Mouse (Mus musculus) granulocyte monocyte progenitor cell, adult 5-6 weeks (primary cell): ENCODE results near the gene Ppp6c. TPM values are rescaled to one million over a fixed set of nuclear protein-coding genes. Genes with fewer than 3 reads are reported as not detected.
A peak's percentile ranks its signal among the peaks of the same experiment; 100 is the strongest.
"Not testable (repeated sequence)": the region's sequence is repeated elsewhere in the genome, so short reads cannot be mapped to it uniquely, and the experiment has no call there.

Experiments used
- ATAC-seq: replicated peaks from 2 replicates; pipeline ENCODE4 v1.8.0; 2016; ENCODE audit warnings: mild to moderate bottlenecking, moderate TSS enrichment, inconsistent platforms; ENCODE audit not compliant: poor library complexity, severe bottlenecking
- total RNA-seq, 2 experiments: library from RNA; stranded (forward) in 1 of 2; stranded (reverse) in 1 of 2; fragments of 200-712, 200-1000 nt in 1 of 2; fragments of >200 nt in 1 of 2; fragmentation: Nextera tagmentation in 1 of 2; gene quantifications; 2 replicates each; pipeline ENCODE4 v1.2.3; 2014 to 2017

Gene Ppp6c
- total RNA-seq (2014; fragmentation: Nextera tagmentation) (64.6 and 91.3 TPM in 2 replicates), total RNA-seq (2017) (70.4 and 86.3 TPM in 2 replicates)

DNA sequence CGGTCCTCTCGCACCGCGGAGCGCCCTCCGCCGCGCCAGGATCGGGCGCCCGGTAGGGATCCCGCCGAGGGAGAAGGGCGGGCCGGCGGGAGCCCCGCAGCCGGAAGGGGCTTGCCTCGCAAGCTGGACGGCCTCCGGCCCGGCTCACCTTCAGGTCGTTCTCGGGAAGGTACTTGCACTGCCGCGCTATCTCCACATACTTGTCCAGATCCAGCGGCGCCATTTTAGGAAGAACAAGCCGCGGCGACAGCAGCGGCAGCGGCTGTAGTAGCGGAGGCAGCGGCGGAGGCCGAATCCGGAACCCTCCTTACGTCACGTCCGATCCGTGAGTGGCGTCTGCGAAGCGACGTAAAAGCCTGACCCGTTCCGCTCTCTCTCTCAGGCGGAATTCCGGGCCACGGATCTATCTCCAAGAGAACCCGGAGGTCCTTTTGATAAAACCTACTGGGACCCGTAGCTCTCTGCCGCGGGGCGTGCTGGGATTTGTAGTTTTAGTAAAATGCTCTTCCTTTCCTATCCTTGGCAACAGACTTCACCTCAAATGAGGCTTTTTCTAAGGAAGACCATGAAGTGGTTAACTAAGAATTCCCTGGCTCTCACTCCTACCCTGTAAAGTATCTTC lies at the start of gene Ppp6c:
Gene Ppp6c, minus strand, starts transcription at position 433 of the 622 bp plus-strand sequence.
- ATAC-seq, result peak; percentile 94

DNA sequence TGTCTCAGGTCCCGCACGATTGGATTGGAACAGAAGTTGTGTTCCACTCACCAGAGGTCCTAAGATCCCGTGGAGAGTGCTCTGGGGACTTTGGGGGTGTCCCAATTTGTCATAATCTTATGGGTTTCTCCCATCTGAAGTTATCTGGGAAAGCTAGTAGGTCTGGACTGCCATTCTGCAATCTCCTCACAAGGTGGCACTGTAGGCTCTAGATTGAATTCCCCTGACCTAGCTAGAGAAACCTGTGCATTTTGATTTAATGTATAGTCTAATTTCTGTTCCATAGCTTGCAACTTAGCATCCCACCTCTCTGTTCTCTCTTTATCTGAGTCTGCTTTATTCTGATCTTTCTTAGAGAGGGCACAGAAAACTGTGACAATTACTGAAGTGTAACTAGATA lies 42.1 kb upstream of the Ppp6c start:
- peak; percentile 80 for ATAC-seq

DNA sequence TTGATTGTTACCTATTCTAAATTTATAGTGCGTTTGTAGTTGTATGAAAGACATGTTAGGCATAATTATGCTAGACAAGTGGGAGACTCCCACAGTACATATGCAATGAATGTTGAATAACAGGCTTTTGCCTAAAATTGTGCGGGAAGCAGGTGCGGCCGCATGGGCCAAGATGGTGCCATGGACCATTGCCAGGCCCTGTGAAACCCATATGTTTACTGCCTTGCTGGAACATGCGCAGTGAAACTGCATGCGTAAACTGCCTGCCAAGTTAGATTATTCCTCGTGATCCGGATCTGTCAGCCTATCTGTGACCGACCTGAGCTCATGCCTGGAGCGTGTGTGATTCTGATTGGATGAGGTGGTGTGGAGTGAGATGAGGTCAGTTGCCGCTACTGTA lies 26.0 kb upstream of the Ppp6c start:
- not testable (repeated sequence) for ATAC-seq

DNA sequence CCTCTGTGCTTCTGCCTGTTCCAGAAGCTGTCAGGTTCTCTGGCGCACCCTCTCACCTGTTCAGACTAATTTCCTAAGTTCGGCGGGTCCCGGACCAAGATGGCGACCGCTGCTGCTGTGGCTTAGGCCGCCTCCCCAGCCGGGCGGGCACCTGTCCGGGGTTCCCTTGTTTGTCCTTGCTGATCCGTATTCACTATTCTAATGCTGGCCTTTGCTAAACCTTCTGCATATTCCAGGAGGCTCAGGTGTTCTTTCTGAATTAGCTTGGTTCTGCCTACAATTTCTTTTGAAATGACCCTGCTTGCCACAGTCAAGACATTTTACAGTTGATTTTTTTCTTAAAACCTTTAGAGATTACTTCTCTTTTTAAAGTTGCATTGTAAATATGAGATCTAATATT lies 20.6 kb upstream of the Ppp6c start:
- not testable (repeated sequence) for ATAC-seq

DNA sequence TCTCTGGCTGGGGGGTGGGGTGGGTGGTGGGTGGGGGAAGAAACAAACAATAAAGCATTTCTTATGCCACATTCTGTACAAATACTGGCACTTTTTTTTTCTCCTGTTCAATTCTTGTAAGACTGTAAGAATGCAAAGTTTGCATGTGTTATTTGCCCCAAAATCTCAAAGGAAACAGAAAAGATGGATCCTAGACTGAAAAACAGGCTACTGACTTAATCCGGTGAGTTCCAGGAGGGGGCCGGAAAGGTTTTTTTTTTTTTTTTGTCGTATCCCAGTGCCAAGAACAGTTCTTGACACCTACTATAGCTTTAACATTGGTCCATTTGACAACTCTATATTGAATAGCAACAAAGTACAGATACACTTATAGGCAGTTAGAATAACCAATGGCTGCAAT lies 480 bp upstream of the Ppp6c start:
- no peak for ATAC-seq

DNA sequence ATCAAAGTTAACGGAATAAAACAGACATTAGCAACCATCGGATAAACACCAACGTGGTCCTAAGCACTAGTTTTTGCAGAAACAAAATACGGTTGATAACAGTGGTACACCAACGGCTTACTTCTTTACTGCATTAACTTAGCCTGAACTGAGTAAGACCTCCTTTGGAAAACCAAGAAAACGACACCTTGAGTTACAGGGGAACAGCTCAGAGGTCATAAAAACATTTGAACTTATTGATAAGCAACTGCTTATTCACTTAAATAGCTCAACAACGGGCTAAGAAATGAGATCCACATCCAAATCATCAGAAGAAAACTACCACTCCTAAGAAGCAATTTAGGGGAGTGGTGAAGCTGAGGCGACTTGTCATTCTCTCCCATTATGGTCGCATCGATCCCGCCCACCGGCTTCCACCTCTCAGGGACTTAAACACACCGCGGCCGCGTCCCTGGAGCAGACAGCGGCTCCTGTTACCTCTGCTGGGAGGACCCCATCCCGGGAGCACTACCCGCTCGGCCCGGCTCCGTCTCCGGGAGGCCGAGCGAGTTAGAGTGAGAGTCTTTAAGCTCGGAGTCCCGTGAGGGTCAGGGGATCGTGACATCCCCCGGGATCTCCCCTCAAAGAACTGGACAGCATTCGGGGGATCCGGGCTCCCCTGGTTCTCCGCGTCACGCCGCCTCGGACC lies 776 bp downstream of the Ppp6c start:
- peak; percentile 78 for ATAC-seq

DNA sequence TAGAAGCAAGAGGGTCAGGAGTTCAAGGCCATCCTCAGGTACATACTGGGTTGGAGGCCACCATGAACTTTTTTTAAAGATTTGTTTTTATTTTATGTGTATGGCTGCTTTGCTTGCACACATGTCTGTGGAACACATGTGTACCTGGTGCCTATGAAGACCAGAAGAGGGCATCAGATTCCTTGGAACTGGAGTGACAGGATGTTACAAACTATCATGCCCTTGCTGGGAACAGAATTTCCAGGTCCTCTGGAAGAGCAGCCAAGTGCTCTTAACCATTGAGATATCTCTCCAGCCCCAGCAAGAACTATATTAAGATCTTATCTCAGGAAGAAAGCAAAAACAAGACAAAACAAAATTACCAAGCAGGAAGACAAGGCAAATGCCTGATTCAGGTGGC lies 1.6 kb downstream of the Ppp6c start:
- ATAC-seq, result no peak

DNA sequence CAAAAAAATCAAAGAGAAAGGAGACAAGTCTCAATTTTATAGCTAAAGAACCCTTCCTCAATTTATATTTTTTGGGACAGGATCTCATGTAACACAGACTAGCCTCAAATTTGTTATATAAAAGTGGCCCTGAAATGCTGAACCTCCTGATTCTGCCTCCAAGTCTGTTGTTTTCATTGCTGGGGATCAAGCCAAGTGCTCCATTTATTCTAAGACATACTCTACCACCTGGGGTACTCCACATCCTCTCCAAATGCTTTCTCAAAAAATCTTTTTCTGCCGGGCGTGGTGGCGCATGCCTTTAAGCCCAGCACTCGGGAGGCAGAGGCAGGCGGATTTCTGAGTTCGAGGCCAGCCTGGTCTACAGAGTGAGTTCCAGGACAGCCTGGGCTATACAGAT lies 6.2 kb downstream of the Ppp6c start:
- ATAC-seq, result no peak

DNA sequence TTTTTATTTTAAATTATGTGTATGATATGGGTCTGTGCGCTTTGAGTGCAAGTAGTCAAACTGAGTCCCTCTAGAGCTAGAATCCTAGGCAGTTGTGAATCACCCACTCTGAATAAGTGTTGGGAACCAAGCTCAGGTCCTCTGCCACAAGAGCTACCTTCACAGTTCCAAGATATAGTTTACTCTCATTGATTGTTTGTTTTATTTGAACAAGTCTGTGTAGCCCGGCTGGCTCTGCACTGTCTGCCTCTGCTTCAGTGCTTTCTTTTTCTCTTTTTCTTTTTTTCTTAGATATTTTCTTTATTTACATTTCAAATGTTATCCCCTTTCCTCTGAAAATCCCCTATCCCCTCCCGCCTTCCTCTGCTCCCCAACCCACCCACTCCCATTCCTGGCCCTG lies 7.2 kb downstream of the Ppp6c start:
- no peak for ATAC-seq

DNA sequence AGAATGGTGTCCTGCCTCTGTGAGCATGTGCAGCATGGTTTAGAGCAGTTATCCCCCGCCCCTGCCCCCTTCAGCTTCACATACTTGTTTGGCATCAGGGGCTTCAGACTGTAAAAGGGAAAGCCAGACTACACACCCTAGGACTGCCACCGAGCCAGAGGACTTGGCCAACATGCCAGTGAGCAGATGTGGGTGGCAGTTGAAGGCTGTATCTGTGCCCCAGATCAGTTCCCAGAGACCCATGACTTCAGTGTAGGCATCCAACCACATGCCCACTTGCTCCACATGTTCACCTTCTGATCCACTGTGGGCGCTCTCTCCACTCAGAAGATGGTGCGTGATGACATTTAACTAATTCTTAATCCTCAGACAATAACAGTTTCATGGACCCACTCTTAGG lies 9.1 kb downstream of the Ppp6c start:
- ATAC-seq, result no peak

DNA sequence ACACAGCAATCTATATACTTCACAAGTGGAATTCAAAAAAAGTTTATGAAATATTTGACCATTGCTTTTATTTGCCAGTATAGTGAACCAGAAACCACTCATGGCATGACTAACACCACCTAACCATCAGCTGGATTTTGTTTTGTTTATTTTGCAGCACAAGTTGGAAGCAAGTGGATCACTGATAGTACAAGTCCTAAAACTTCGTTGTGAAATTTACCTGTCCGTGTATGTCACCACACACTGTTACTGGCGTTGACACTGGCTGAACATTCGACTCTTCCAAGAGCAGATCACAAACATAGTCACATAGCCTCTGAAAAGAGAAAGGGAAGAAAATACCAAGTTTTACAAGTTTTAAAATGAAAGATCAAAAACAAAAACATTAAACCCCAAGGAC lies 15.5 kb downstream of the Ppp6c start:
- ATAC-seq, result no peak

DNA sequence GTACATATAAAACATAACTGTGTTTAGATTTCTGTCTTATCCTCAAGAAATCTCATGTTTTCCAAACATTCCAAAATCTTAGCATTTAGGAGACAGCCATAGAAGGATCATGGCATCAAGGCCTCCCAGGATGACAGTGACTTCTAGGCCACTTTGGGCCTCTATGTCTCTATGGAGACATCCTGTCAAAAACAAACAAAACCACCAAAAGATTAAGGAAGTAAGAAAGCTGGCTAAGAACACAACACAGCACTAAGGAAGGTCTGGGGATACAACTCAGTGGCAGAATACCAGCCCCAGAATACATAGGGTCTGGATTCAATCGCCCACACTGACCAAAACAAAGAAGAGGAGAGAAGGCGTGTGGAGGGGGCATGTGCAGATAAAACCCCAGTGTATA lies 22.9 kb downstream of the Ppp6c start:
- ATAC-seq, result peak; percentile 62

DNA sequence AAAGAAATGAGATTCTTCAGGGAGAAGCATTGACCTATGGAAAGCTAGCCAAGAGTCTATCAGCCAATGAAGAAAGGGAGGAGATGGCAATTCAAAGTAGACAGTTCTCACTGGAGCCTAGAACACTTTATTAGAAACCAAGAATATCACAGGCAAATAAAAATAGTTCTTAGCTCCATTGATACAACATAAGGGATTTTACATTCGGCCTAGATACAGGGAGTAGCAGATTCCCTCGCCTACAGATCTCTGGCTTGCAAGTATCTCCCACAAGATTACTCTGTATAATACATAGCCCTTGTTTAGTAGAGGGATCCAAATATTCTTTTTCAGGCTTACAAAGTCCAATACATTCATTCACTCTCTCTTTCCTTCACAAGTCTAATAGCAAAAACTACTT lies 31.4 kb downstream of the Ppp6c start:
- no peak for ATAC-seq

DNA sequence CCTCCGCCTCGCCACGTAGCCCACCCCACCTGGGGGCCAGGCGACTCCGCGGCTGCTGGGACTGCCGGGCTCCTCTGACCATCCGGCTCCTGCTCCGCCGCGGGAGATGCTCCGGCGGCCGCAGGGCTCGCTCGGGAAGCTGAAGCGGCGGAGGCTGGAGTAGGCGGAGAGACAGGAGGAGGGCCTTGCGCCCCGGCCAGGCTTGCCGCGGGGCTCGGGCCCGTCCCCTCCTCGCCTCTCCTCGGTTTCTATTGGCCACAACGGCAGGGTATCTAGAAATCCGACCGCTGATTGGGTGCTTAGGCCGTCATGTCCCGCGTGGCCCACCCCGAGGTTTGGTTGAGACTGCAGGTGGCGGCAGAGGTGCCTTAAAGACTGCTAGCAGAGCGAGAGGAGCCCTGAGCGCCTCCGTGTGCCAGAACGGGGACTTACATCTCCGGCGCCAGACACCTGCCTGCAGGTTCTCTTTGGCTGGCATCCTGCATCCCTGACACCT lies 35.6 kb downstream of the Ppp6c start, which contains the start of gene Scai:
Gene Scai, minus strand, starts transcription at position 174 of the 496 bp plus-strand sequence.
- ATAC-seq, result peak; percentile 96

DNA sequence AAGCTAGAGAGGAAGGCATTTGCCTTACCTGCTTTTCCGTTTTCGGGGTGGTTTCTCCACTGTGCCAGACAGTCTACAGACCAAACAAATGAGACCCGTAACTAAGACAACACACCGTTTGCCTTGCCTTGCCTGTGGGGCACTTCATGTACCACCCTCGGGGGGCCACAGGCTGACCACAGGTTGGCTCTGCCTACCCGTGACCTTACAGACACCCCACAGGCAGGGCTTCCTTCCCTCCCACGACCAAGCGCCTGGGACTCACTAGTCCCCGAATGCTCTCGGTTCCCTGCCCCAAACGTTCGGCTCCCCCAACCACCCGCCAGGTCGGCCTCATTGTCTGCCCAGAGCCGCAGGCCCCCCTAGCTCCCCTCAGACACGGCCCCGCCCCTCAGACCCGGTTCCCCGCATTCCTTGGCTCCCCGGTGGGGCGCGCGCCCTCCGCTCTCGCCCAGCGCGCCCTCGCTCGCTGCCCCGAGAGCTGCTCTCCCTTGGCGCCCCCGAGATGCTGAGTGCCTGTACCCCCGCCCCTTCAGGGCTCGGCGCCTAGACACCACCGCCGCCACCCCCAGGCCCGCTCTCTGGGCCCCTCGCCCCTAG lies 36.2 kb downstream of the Ppp6c start:
- peak; percentile 54 for ATAC-seq

DNA sequence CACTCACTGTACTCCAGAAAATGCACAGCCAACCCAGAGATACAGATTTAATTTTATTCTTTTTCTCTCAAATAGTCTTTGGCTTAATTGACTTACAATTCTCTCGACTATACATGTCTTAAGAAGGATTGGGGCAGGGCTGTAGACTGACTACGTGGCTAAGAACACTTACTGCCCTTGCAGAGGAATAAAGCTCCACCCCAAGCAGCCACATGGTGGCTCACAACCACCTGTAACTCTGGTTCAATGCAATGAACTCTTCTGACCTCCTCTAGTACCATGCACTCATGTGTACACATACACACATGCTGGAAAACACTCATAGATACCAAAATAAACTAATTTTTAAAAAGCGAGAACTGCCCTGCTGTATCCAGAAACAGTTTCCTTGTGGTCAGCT lies 40.3 kb downstream of the Ppp6c start:
- no peak for ATAC-seq

DNA sequence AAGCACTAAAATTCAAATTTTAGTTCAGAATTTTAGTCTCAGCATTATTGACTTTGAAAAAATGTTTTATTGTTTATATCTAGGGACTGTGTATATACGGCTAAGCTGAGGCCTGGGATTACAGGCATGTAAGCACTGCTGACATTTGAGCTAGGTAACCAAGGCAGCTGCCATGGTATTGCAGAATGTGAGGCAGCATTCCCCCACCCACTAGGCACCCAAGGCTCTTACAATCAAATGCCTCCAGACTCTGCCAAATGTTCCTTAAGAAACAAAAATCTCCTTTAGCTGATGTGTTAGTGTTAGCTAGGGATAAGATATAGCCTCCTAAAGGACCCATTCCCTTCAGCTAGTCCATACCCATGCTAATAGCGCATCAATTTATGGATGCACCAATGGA lies 42.7 kb downstream of the Ppp6c start:
- no peak for ATAC-seq

DNA sequence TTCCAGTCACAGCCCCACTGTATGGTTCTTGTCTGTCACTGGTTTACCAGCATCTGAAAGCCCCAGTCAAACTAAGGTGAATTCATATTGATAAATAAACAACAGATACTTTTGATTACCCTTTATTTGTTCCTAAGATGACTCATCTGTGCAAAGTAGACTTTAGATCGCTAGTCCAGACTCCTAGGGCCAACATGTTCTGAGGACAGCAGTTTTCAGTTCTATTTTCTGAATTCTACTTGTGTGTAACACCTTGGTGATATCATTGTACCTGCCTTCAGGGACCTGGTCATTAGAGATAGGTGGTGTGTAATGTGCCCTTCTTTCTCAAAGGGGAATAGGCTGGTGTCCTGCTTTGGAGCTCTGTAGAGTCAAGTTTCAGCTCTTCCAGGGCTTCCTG lies 65.3 kb downstream of the Ppp6c start:
- no peak for ATAC-seq

DNA sequence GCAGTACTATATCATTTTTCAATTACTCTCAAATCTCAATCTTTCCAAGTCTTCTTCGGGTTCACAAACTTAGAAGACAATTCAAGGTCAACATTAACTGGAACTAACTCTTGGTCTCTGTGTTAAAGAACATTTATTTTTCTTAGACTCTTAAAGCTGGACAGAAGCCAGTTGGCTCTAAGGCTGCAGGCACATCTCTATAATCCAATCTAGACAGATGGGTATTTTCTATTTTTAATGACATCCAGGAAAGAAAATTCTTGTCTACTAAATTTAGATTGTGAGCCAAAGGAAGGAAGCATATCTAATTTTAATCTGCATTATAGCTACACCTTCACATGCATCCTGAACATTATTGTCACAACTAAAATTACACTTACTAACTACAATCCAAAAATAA lies 68.3 kb downstream of the Ppp6c start:
- ATAC-seq, result no peak

DNA sequence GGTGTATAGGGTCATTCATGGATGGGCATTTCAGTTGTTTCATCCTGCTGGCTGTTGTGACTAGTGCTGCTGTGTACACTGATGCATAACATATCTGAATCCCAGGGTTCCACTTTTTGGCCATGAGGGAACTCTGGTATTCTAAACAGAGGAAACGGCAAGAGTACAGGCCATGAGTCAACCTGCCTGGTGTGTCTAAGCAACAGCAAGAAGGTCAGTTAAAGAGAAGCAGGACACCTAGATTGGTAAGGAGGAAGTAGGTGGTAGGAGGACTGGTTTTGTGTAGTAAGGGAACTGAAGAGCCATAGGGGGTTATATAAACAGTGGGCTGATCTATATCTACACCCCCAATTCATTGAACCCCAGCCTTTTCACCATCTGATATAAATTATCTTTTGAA lies 69.4 kb downstream of the Ppp6c start:
- ATAC-seq, result peak; percentile 35

DNA sequence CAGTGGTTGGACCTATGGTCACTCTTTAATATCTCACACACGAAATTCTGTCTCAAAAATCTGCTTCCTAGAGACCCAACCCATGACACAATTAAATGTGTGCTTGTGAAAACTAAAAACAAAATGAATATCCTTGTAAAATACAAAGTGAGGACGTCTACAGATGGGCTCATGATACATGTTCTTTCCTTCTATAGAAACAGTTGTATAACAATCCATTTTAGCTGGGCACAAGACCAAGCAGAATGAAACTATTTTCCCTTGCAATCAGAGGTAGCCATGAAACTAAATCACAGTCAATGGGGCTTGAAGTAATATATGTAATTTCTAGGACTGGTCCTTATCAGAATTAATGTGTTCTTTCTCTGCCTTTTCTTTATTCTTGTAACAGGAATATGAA lies 75.3 kb downstream of the Ppp6c start:
- ATAC-seq, result no peak

DNA sequence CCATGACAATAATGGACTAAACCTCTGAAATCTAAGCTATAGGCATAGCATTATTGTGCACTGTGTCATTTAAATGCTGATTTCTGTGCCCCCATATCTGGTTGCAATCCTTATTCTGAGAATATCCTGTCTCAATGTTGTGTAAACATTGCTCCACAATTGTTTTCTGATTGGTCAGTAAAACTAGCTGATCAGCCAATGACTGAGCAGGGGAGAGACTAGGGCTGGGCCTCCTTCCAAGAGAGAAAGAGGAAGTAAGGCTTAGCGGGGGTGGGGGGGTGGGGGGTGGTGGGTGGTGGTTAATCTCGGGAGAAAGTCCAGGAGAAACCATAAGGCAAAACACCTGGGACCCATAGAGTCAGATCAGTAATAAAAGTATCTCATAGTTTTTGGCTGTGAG lies 78.2 kb downstream of the Ppp6c start:
- ATAC-seq, result peak; percentile 98
